Mouse (Mus musculus): ENCODE results near the gene Rps9. TPM values are rescaled to one million over a fixed set of nuclear protein-coding genes. Genes with fewer than 3 reads are reported as not detected.

The Rps9 gene
- polyA plus RNA-seq, 1 experiment from 2014 or later = 1,559 TPM

- no peak overlapping the region for H3K4me3 ChIP-seq (ENCODE audit: low read depth, low read length)
Measured at GRCm38 (mm10) chr7:3676371-3676770, 27.4 kb upstream of the Rps9 start.

GRCm38 (mm10) chr7:3677342-3677741 is 26.5 kb upstream of the Rps9 start, which contains the start of gene Tmc4:
TSS of gene Tmc4 (minus strand) at chr7:3677553.
- no peaks in the 10 kb centered on the region for H3K4me1 ChIP-seq (ENCODE audit: control insufficient read depth, insufficient read depth, low read length)
- H3K4me2 ChIP-seq (ENCODE audit: low read depth, severe bottlenecking) = no peak within 1 kb of the TSS
- WGBS = 47% methylated on average over 9 of the region's 9 CpGs
- no peak for DNase-seq (ENCODE audit: low spot score)
- H3K4me3 ChIP-seq (ENCODE audit: low read depth, low read length) = no peak within 1 kb of the TSS
- H3K27me3 ChIP-seq (ENCODE audit: control insufficient read depth, insufficient read depth, low read length) = no peaks in the 10 kb centered on the region
- no peak within 1 kb of the TSS for H3K27ac ChIP-seq (replicated peaks; ENCODE audit: low read depth, low read length)
- H3K9ac ChIP-seq (ENCODE audit: low read length) = no peak within 1 kb of the TSS
- no peaks in the 10 kb centered on the region for H3K36me3 ChIP-seq (ENCODE audit: control insufficient read depth, insufficient read depth, low read length)
- no peak for ATAC-seq (ENCODE audit: insufficient number of reproducible peaks, low FRiP score, low TSS enrichment, low read depth)
- H3K9me3 ChIP-seq (ENCODE audit: control insufficient read depth, low read length) = no peaks in the 10 kb centered on the region

More at GRCm38 (mm10) chr7:3676371-3676770, 27.4 kb upstream of the Rps9 start:
- no peak overlapping the region for H3K4me2 ChIP-seq (ENCODE audit: low read depth, severe bottlenecking)
- H3K27me3 ChIP-seq (ENCODE audit: control insufficient read depth, insufficient read depth, low read length) = no peaks in the 10 kb centered on the region
- 92% methylated on average over 12 of the region's 12 CpGs for WGBS
- no peaks in the 10 kb centered on the region for H3K36me3 ChIP-seq (ENCODE audit: control insufficient read depth, insufficient read depth, low read length)
- H3K9ac ChIP-seq (ENCODE audit: low read length) = no peak overlapping the region
- DNase-seq (ENCODE audit: low spot score) (no peak), ATAC-seq (ENCODE audit: insufficient number of reproducible peaks, low FRiP score, low TSS enrichment, low read depth) (no peak)
- no peaks in the 10 kb centered on the region for H3K9me3 ChIP-seq (ENCODE audit: control insufficient read depth, low read length)
- no peak overlapping the region for H3K27ac ChIP-seq (replicated peaks; ENCODE audit: low read depth, low read length)
- no peaks in the 10 kb centered on the region for H3K4me1 ChIP-seq (ENCODE audit: control insufficient read depth, insufficient read depth, low read length)

- no peak for ATAC-seq (ENCODE audit: insufficient number of reproducible peaks, low FRiP score, low TSS enrichment, low read depth)
- DNase-seq (ENCODE audit: low spot score) = no peak
- peaks cover 8% of the 10 kb centered on the region; the same call in 1 of the 2 replicates for H3K36me3 ChIP-seq (ENCODE audit: control insufficient read depth, insufficient read depth, low read length)
Measured at GRCm38 (mm10) chr7:3683908-3684550, 19.8 kb upstream of the Rps9 start.

GRCm38 (mm10) chr7:3684698-3685097 is 19.1 kb upstream of the Rps9 start:
- Histone ChIP-seq H3K27me3 (ENCODE audit: control insufficient read depth, insufficient read depth, low read length) (no peaks in the 10 kb centered on the region), H3K9ac (ENCODE audit: low read length) (no peak overlapping the region), H3K4me3 (ENCODE audit: low read depth, low read length) (no peak overlapping the region), H3K36me3 (ENCODE audit: control insufficient read depth, insufficient read depth, low read length) (peaks cover 8% of the 10 kb centered on the region; the same call in 1 of the 2 replicates), H3K4me1 (ENCODE audit: control insufficient read depth, insufficient read depth, low read length) (no peaks in the 10 kb centered on the region), H3K27ac (replicated peaks; ENCODE audit: low read depth, low read length) (no peak overlapping the region), H3K4me2 (ENCODE audit: low read depth, severe bottlenecking) (no peak overlapping the region), H3K9me3 (ENCODE audit: control insufficient read depth, low read length) (no peaks in the 10 kb centered on the region)
- DNase-seq (ENCODE audit: low spot score) (no peak), ATAC-seq (ENCODE audit: insufficient number of reproducible peaks, low FRiP score, low TSS enrichment, low read depth) (no peak)
- WGBS = 90% methylated on average over 8 of the region's 8 CpGs

More at GRCm38 (mm10) chr7:3683908-3684550, 19.8 kb upstream of the Rps9 start:
- H3K9ac ChIP-seq (ENCODE audit: low read length) = no peak overlapping the region
- H3K27ac ChIP-seq (replicated peaks; ENCODE audit: low read depth, low read length) = no peak overlapping the region
- no peaks in the 10 kb centered on the region for H3K4me1 ChIP-seq (ENCODE audit: control insufficient read depth, insufficient read depth, low read length)
- H3K27me3 ChIP-seq (ENCODE audit: control insufficient read depth, insufficient read depth, low read length) = no peaks in the 10 kb centered on the region
- no peaks in the 10 kb centered on the region for H3K9me3 ChIP-seq (ENCODE audit: control insufficient read depth, low read length)
- no peak overlapping the region for H3K4me2 ChIP-seq (ENCODE audit: low read depth, severe bottlenecking)
- no peak overlapping the region for H3K4me3 ChIP-seq (ENCODE audit: low read depth, low read length)
- 86% methylated on average over 10 of the region's 10 CpGs for WGBS

GRCm38 (mm10) chr7:3685400-3686187 is 18.2 kb upstream of the Rps9 start:
- Histone ChIP-seq H3K9me3 (ENCODE audit: control insufficient read depth, low read length) (no peaks in the 10 kb centered on the region), H3K27me3 (ENCODE audit: control insufficient read depth, insufficient read depth, low read length) (no peaks in the 10 kb centered on the region), H3K27ac (replicated peaks; ENCODE audit: low read depth, low read length) (no peak overlapping the region), H3K4me1 (ENCODE audit: control insufficient read depth, insufficient read depth, low read length) (no peaks in the 10 kb centered on the region), H3K4me3 (ENCODE audit: low read depth, low read length) (no peak overlapping the region), H3K9ac (ENCODE audit: low read length) (no peak overlapping the region), H3K4me2 (ENCODE audit: low read depth, severe bottlenecking) (no peak overlapping the region), H3K36me3 (ENCODE audit: control insufficient read depth, insufficient read depth, low read length) (peaks cover 8% of the 10 kb centered on the region; the same call in 1 of the 2 replicates)
- 78% methylated on average over 31 of the region's 31 CpGs for WGBS
- ATAC-seq (ENCODE audit: insufficient number of reproducible peaks, low FRiP score, low TSS enrichment, low read depth) = no peak
- DNase-seq (ENCODE audit: low spot score) = no peak

- H3K4me3 ChIP-seq (ENCODE audit: low read depth, low read length) = peak overlapping the region; percentile 67
- peak overlapping the region; percentile 84 for H3K9ac ChIP-seq (ENCODE audit: low read length)
- DNase-seq (ENCODE audit: low spot score) (no peak), ATAC-seq (ENCODE audit: insufficient number of reproducible peaks, low FRiP score, low TSS enrichment, low read depth) (no peak)
- 32% methylated on average over 3 of the region's 3 CpGs for WGBS
- H3K4me1 ChIP-seq (ENCODE audit: control insufficient read depth, insufficient read depth, low read length) = peaks cover 15% of the 10 kb centered on the region; the same call in 1 of the 2 replicates
- H3K27me3 ChIP-seq (ENCODE audit: control insufficient read depth, insufficient read depth, low read length) = no peaks in the 10 kb centered on the region
- peak overlapping the region; percentile 87 for H3K4me2 ChIP-seq (ENCODE audit: low read depth, severe bottlenecking)
- H3K27ac ChIP-seq (replicated peaks; ENCODE audit: low read depth, low read length) = no peak overlapping the region
- peaks cover 3% of the 10 kb centered on the region; the same call in 1 of the 2 replicates for H3K36me3 ChIP-seq (ENCODE audit: control insufficient read depth, insufficient read depth, low read length)
- H3K9me3 ChIP-seq (ENCODE audit: control insufficient read depth, low read length) = no peaks in the 10 kb centered on the region
Measured at GRCm38 (mm10) chr7:3691919-3692318, 11.9 kb upstream of the Rps9 start.

- Histone ChIP-seq H3K4me1 (ENCODE audit: control insufficient read depth, insufficient read depth, low read length) (peaks cover 15% of the 10 kb centered on the region; the same call in 1 of the 2 replicates), H3K36me3 (ENCODE audit: control insufficient read depth, insufficient read depth, low read length) (peaks cover 3% of the 10 kb centered on the region; the same call in 1 of the 2 replicates), H3K4me2 (ENCODE audit: low read depth, severe bottlenecking) (peak within 1 kb of the TSS; percentile 87), H3K4me3 (ENCODE audit: low read depth, low read length) (peak within 1 kb of the TSS; percentile 67), H3K9me3 (ENCODE audit: control insufficient read depth, low read length) (no peaks in the 10 kb centered on the region), H3K27me3 (ENCODE audit: control insufficient read depth, insufficient read depth, low read length) (no peaks in the 10 kb centered on the region), H3K27ac (replicated peaks; ENCODE audit: low read depth, low read length) (peak within 1 kb of the TSS; percentile 93), H3K9ac (ENCODE audit: low read length) (peak within 1 kb of the TSS; percentile 84)
- DNase-seq (ENCODE audit: low spot score) (no peak), ATAC-seq (ENCODE audit: insufficient number of reproducible peaks, low FRiP score, low TSS enrichment, low read depth) (peak; percentile 1)
- WGBS = under 1% methylated on average over 49 of the region's 49 CpGs
Measured at GRCm38 (mm10) chr7:3692382-3692986, 11.3 kb upstream of the Rps9 start, which contains the start of gene Tsen34. TSS of gene Tsen34 (plus strand) at chr7:3692863.
